Mouse (Mus musculus): ENCODE results near the gene Gm3002.
"Not testable (repeated sequence)": the region's sequence is repeated elsewhere in the genome, so short reads cannot be mapped to it uniquely, and the experiment has no call there.

Gm3002 gene

GRCm38 (mm10) chr14:3809774-3810173, at the start of gene Gm3002:
Gm3002 (plus strand) TSS chr14:3810074.
- not testable (repeated sequence) for DNase-seq (ENCODE audit: low spot score)

- not testable (repeated sequence) for DNase-seq (ENCODE audit: low spot score)
These were observed 36.1 kb downstream of the Gm3002 start, which contains the start of gene Gm3033 for GRCm38 (mm10) chr14:3845945-3846344. Gm3033 (plus strand) TSS chr14:3846245.

DNA sequence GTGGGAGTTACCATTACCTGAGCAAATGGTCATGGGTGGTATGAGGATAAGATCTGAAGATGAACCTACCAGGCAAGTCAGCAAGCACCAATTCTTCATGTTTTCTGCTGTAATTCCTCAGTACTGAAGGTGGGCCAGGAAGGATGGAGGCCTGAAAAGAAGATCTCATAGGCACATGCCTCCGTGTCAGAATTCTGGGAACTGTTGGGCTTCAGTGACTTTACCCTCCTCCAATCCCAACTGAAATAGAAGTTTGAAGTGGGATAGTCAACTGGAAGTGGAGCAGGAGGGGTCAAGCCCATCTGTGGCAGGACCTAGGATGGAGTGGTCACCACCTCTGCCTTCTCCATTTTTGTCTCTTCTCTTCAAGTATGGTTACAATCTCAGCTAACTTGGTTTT, 74.0 kb downstream of the Gm3002 start, which contains the start of gene Gm2916:
Gene Gm2916, plus strand, starts transcription at position 301 of the 400 bp plus-strand sequence.
- DNase-seq (ENCODE audit: low spot score): not testable (repeated sequence)

DNA sequence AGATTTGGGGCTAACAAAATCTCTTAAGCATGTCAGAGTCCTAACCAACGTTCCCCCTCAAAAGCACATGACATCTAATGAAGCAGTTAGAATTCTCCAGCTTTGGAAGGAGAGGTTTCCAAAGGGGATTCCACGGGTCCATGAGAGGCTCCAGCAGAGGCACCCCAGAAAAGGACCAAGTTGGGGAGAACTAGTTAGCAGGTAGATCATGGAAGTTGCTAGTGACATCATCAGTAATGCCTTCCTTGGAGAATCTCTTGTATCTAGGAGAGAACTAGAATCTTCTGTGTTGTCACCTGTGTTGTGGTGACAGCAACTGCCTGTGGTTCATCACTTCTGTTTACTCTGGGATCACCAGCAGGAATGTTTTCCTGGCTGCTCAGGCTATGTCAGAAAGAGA, 121.6 kb downstream of the Gm3002 start, which contains the start of gene Gm3029:
Gene Gm3029, plus strand, starts transcription at position 301 of the 400 bp plus-strand sequence.
- not testable (repeated sequence) for DNase-seq (ENCODE audit: low spot score)

DNA sequence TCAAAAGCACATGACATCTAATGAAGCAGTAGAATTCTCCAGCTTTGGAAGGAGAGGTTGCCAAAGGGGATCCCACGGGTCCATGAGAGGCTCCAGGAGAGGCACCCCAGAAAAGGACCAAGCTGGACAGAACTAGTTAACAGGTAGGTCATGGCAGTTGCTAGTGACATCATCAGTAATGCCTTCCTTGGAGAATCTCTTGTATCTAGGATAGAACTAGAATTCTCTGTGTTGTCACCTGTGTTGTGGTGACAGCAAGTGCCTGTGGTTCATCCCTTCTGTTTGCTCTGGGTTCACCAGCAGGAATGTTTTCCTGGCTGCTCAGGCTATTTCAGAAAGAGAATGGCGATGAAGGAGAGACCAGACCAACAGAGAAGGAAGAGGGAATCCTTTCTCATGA, 153.4 kb downstream of the Gm3002 start, which contains the start of gene Gm3095:
Gene Gm3095, plus strand, starts transcription at position 301 of the 400 bp plus-strand sequence.
- not testable (repeated sequence) for DNase-seq (ENCODE audit: low spot score)

- not testable (repeated sequence) for DNase-seq (ENCODE audit: low spot score)
These were observed 188.2 kb downstream of the Gm3002 start, which contains the start of gene Gm3099 for GRCm38 (mm10) chr14:3998094-3998493. Gm3099 (plus strand) TSS chr14:3998394.

Measured in ovary, adult 18-20 months (tissue).